Mouse (Mus musculus) embryo, embryonic 10.5 days (tissue): ENCODE measurements at regions not wholly inside any gene's neighbourhood (a gene's known extent, or its start where the extent isn't known, plus 50 kb on each side); places are given as distances from the start of the nearest gene placed in this dataset.

Source experiments
- DNase-seq: peaks from one replicate; pipeline ENCODE4 v3.0.0-alpha.2; 2015; ENCODE audit warnings: low spot score

- no peak for DNase-seq
Measured at GRCm38 (mm10) chr11:38036582-38036981, 800.8 kb upstream of the Tenm2 start.

- DNase-seq, result no peak
Measured at GRCm38 (mm10) chr11:38034526-38035286, 798.9 kb upstream of the Tenm2 start.

- DNase-seq, result no peak
Measured at GRCm38 (mm10) chr11:38021704-38022103, 785.9 kb upstream of the Tenm2 start.

GRCm38 (mm10) chr11:37978131-37978530 is 742.4 kb upstream of the Tenm2 start:
- DNase-seq, result no peak

GRCm38 (mm10) chr11:37936439-37937134 is 700.8 kb upstream of the Tenm2 start:
- DNase-seq, result peak; percentile 44

- DNase-seq, result no peak
Measured at GRCm38 (mm10) chr11:37913161-37913560, 677.4 kb upstream of the Tenm2 start.

- DNase-seq, result no peak
Measured at GRCm38 (mm10) chr11:37904991-37905390, 669.2 kb upstream of the Tenm2 start.

- no peak for DNase-seq
Measured at GRCm38 (mm10) chr11:37897713-37898112, 661.9 kb upstream of the Tenm2 start.

GRCm38 (mm10) chr11:37882717-37883116 is 647.0 kb upstream of the Tenm2 start:
- no peak for DNase-seq

GRCm38 (mm10) chr11:37837301-37837700 is 601.5 kb upstream of the Tenm2 start:
- peak; percentile 54 for DNase-seq

GRCm38 (mm10) chr11:37830975-37831374 is 595.2 kb upstream of the Tenm2 start:
- DNase-seq, result no peak

- DNase-seq, result no peak
Measured at GRCm38 (mm10) chr11:37806761-37807160, 571.0 kb upstream of the Tenm2 start.

- DNase-seq, result no peak
Measured at GRCm38 (mm10) chr11:37798783-37799318, 563.1 kb upstream of the Tenm2 start.

GRCm38 (mm10) chr11:37772481-37773089 is 536.8 kb upstream of the Tenm2 start:
- peak; percentile 19 for DNase-seq

GRCm38 (mm10) chr11:37770881-37771280 is 535.1 kb upstream of the Tenm2 start:
- no peak for DNase-seq

GRCm38 (mm10) chr11:37768121-37768520 is 532.4 kb upstream of the Tenm2 start:
- DNase-seq, result no peak

GRCm38 (mm10) chr11:37735992-37736391 is 500.2 kb upstream of the Tenm2 start:
- no peak for DNase-seq

GRCm38 (mm10) chr11:37735501-37735900 is 499.7 kb upstream of the Tenm2 start:
- DNase-seq, result no peak

GRCm38 (mm10) chr11:37696981-37697380 is 461.2 kb upstream of the Tenm2 start:
- no peak for DNase-seq

- DNase-seq, result no peak
Measured at GRCm38 (mm10) chr11:37678484-37679193, 442.9 kb upstream of the Tenm2 start.

- DNase-seq, result no peak
Measured at GRCm38 (mm10) chr11:37671320-37671719, 435.6 kb upstream of the Tenm2 start.

- DNase-seq, result no peak
Measured at GRCm38 (mm10) chr11:37666925-37667324, 431.2 kb upstream of the Tenm2 start.
